Mouse (Mus musculus) natural killer cell, adult 2 months (primary cell): Measurements from ENCODE around the gene Caskin1.
"Not testable (repeated sequence)": the region's sequence is repeated elsewhere in the genome, so short reads cannot be mapped to it uniquely, and the experiment has no call there.

Experiments used
- DNase-seq, 2 experiments: peaks; one replicate each; pipeline ENCODE4 v3.0.0; 2022; ENCODE audit warnings: low spot score in 2 of 2

The Caskin1 gene

DNA sequence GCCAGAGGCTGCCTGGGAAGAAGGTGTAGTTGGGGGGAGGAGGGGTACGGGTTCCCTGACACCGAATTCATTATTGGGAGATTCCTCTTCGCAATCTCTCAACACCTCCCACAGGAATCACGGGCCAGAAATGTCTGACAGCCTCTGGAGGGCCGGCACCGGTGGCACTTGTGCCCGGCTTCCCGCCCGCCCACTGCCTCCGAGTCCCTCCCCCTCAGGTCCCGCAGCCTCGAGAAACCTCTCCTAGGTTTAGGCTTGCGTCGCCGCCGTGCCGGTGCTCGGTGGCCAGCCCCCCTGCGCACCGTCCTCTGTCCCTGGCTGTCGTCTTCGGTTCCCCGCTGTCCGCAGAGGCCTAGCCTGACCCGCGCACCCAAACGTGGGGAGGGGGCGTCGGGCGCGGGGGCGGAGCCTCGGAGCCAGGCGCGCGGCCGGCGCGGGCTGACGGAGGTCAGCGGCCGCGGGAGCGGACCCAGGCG, at the start of gene Caskin1:
Caskin1 (plus strand) TSS at position 416 of the 476 bp plus-strand sequence.
- DNase-seq = no peak

DNA sequence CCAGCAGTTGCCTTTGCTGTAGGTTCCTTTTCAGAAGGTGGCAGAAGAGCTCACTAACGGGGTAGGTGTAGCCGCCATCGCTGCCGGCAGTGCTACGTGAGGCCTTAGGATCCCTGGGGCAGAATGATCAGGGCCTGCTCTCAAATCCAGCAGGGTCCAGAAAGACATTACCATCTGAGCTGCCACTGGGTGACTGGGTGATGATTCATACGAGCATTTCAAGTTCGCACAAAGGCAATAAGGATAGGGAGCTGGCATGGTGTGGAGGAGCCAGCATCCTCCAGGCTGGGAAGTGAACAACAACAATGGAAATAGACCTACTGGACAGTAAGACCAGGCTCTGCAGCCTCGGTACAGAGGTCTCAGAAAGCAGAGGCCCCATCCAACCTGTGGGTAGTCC, 48.0 kb upstream of the Caskin1 start:
- no peak for DNase-seq

DNA sequence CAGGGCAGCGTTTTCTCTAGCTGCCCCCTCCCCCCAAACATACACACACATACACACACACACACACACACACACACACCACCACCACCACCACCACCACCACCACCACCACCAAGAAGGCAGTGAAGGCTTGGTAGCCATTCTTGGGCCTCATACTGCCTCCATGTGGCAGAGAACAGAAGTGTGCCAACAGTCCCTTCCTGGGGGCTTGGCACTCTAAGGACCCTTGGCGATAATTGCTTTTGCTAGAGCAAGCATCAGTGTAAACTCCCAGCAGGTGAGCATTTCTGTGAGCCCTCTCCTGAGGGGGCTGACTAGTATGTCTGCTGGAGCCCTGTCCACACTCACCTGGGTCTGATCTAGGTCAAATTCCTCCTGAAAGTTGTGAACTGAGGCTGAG, 47.3 kb upstream of the Caskin1 start:
- DNase-seq = no peak

DNA sequence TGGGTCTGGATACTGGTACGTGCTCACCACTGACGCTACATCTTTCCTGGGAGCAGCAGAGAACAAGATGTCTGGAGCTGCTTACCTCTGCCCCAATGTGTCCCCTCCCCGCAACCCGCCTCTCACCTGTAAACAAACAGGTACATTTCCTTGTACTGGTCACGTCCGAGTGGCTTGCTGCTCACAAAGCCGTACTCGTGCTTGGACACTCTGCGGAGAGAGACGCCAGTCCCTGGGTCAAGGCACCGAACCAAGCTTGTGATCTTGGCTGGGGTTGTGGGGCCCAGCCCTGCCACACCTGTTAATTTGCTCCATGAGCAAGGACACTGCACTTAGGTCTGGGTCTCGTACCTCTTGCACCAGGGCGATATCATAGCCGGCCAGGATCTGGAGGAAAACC, 46.3 kb upstream of the Caskin1 start:
- DNase-seq = no peak

DNA sequence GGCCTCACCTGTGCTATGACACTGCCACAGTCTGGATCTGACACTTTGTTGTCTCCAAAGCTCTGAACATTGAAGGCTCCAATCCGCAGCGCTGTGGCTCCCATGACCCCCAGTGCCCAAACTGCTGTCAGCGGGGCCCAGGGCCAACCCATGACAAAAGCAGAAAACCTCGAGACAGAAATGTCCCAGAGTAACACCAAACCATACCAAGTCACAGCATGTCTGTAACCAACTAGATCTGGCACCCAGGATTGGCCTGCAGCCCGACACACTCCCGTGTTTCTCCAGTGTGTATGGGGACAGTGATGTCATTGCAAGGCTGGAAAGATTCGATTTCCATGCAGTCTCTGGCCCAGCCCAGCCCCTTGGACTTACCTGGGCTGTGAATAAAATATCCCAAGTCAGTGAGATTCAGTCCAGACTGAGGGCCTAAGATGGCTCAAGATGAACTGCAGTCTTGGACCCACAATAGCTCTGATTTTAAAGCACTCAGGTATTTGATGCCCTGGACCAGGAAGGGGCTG, 45.7 kb upstream of the Caskin1 start, which contains the start of gene Dnase1l2:
Dnase1l2 (minus strand) TSS at position 474 of the 524 bp plus-strand sequence.
- no peak for DNase-seq

DNA sequence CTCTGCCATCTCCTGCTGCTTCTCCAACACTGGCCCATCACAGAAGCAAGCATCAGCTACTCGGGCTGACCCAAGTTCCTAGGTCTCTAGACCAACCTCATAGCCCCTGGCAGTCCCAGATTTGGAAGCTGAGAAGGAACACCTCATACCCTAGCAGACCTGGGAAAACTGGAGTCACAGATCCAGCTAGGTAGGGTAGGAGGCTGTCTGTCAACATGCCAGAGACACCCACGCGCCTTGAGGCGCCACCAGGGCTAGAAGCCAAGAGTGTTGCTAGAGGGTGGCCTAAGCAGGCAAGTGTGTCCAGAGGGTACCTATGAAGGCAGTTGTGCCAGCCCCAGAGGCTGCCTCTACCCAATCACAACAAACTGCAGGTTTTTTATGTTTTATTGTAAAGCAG, 45.0 kb upstream of the Caskin1 start:
- no peak for DNase-seq

DNA sequence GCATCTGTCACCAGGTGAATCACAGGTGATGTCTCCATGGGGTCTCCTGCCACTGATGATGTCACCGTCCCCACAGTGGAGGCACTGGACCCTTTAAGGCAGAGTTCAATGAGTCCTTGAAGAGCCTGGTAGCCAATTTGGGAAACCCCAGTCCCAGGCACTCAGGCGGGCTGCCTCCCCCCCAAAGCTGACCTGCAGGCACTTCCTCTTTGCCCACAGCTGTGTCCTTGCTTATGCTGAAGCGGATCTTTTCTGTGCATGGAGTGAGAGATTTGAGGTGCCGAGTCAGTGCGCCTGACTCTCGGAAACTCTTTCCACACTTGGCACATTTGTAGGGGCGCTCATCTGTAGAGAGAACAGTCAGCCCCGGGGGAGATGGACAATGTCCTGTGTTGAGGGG, 41.8 kb upstream of the Caskin1 start:
- DNase-seq = no peak

DNA sequence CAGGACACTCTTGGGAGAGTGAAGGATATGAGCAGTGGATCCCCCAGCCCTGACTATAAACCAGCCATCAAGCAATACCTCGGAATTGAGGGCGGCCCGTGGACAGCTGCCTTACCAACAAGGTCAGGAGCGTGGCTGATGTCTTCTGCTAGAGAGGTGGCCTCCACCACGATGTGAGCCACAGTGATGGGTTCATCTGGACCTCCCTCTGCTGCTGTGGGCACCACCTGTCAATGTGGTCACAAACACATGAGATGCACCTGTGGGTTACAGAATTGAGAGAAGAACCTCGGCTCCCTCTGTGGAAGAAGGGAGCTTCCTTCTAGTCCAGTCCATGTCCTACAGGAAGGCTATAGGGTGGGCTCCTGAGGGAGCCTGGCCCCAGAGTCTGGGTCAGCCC, 38.9 kb upstream of the Caskin1 start:
- no peak for DNase-seq

DNA sequence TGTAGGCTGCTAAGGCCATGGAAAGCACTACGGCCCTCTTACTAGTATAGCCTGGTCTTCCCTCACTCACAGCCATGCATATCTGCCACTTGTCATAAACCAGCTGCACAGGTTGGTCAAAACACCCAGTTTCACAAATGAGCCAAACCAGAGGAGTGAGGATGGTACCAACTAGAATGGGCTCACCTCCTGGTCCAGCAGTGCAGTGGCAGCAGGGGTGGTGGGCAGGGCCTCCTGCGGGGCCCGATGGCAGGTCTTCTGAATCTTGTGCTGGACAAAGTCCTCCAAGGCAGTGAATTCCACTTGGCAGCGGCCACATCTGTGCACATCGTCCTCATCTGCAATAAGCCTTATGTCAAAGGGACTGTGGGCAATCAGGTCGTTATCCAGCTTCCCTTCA, 37.2 kb upstream of the Caskin1 start:
- DNase-seq = no peak

DNA sequence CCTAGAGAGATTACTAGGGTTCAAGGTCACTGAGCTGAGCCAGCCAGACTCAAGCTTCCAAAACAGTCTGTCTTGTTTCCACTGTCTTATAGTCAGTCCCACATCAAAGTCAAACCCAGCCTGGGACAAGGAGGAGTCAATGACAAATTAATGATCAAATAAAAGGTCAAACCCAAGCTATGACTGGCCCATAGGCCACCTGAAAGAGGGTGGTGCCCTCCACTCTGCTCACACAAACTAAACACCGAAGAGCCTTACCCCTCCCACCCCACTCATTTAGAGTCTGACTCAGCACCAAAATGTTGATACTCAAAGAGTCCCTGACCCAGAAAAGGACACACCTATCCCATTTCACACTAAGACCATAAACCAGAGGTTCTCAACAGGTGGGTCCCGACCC, 35.0 kb upstream of the Caskin1 start:
- DNase-seq = no peak

DNA sequence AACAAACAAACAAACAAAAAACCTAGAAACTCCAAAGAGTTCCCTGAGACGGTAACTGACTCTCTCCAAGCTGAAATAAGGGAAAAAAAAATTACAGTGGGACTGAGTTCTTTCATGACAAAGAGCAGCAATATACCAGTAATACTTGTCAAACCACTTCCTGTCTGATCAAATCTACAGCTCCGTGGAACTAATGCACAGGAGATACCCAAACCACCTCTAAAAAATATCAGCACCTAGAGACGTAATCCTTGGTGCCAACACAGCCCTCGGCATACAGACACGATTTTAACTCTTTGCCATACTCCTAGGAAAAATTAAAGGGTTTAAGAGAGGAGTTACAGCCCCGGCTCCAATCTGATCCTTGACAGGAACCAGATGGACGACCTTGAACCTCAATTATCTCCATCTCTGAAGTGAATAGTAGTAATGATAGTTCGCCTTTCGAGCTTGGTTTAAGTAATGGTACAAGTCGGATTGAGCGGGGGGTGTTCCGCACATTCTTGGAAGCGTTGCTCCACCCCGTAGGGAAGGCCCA, 34.1 kb upstream of the Caskin1 start:
- DNase-seq = peak; percentile 23 to 45

DNA sequence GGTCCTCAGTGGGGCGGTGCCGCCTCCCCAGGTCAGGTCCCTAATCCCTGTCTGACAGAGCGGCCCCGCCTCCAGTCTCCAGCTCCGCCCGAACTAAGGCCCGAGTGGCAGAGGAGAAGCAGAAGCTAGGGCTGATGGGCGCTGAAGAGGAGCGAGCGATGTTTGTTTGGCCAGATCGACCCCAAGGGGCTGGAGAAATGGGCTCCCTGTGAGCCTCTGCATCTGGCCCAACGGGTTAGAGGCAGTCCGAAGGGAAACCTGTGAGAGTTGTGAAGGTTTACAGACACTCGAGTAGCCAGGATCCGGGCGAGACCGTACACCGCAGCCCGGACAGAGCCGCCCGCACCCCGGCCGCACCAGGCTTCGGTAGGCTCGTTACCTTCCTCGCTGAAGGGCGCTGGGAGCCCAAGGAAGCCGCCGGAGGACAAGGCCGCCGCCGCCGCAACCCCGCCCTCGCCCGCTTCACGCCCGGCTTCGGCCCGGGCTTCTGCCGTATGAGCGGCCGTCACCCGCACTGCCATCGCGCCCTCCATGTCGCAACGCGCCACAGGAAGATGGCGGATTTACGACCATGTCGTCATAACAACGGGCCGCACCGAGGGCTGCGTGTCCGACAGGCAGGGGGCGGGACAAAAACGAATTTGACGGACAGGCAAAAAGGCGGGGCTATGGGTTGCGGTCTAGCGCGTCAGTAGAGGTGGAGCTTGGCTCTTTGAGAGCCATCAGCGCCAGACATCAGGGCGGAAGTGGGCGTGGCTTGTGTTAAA, 33.5 kb upstream of the Caskin1 start:
- peak; percentile 100 for DNase-seq

DNA sequence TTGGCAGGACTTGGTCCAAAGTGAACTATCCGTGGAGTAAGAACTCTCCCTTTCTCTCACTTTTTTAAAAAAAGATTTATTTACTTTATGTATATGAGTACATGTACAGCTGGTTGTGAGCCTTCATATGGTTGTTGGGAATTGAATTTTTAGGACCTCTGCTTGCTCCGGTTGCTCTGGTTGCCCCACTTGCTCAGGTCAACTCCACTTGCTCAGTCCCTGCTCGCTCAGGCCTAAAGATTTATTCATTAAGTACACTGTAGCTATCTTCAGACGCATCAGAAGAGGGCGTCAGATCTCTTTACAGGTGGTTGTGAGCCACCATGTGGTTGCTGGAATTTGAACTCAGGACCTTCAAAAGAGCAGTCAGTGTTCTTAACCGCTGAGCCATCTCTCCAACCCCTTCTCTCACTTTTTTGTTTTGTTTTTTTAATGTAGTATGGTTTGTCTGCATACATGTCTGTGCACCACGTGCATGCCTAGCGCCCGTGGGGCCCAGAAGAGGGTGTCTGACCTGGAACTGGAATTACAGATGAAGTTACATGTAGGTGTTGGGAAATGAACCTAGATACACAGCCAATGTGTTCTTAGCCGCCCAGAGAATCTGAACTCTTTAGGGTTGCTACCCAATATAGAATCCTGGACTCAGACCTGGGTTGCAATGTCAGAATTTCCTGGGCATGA, 32.7 kb upstream of the Caskin1 start:
- DNase-seq = not testable (repeated sequence)

DNA sequence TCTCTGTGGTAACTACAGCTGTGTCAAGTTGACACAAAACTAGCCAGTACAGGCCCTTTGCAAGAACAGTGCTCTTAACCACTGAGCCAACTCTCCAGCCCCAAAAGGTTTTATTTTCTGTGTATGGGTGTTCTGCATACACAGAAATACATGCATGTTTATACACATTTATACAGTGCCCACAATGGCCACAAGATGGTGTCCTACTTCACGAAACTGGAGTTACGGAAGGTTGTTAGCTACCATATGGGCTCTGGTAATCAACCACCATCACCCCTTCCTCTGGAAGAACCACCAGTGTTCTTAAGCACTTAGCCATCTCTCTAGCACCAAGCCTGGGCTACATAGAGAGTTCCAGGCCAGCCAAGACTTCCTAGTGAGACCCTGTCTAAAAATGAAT, 26.8 kb upstream of the Caskin1 start:
- peak; percentile 26 to 42 for DNase-seq

DNA sequence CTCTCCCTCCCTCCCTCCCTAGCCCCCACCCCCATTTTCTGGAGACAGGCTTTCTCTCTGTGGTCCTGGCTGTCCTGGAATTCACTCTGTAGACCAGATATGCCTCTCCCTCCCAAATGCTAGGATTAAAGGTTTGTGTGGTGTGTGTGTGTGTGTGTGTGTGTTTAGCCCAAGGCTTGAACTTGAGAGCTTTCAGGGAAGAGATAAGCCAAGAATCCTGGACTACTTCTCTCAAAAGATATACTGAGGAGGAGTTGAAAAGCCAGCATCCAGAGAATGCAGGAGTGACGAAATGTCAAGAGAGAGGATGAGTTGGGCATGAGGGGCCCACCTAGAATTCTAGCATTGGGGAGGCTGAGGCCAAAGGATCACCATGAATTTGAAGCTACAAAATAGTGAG, 25.5 kb upstream of the Caskin1 start:
- no peak for DNase-seq

DNA sequence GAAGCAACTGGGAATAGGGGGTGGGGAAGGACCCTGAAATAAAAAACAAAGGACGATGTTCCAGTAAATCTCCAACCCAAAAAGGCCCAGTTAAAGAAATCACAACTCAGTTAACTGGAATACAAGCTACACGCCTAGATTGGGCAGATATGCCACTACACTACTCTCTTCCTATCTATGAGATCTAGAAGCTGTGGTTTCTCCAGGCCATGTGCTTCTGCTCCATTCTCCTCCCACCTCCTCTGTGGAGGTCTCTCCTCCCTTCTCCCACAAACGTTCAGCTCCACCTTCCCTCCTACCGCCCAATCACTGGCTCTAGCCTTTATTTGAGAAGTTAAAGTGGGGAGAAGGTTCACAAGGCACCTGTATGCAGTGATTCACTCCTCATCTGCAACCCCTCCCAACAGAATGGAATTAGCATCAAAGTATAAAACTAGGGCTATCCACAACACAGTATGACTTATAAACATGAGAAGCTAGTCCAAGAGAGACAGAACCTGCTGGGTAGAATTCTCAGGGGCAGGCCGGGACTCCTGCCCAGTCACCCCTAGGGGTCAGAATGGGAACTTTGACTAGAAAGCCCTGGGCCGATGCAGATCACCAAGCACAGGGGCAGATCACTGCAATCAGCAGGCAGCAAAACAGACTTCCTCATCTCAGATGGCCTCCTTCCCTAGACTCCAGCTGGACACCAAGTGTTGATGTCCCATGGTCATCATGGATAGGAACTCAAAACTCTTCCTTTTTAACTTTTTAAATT, 24.8 kb upstream of the Caskin1 start:
- no peak for DNase-seq

DNA sequence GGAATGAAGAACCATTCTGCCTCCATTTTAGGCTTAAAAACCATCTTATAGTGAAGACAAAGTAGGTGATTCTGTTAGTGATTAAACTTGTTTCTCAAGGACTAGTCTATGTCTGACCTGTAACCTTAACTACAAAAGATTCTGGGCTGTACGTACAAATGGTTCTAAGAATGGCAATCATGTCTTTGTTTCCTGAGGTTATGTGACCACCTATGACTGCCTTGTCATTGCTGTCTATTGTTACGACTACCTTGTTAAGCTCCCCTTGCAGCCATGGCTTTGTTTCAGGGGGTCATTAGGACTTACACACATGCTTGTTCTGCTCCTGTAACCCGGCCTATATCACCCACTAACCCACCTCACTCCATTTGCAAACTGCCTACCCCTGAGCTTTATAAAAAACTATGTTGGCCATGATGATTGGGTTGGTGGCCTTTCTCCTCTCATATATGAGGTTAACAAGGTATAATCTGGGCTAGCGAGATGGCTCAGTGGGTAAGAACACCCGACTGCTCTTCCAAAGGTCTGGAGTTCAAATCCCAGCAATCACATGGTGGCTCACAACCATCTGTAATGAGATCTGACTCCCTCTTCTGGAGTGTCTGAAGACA, 19.7 kb upstream of the Caskin1 start:
- DNase-seq = no peak

DNA sequence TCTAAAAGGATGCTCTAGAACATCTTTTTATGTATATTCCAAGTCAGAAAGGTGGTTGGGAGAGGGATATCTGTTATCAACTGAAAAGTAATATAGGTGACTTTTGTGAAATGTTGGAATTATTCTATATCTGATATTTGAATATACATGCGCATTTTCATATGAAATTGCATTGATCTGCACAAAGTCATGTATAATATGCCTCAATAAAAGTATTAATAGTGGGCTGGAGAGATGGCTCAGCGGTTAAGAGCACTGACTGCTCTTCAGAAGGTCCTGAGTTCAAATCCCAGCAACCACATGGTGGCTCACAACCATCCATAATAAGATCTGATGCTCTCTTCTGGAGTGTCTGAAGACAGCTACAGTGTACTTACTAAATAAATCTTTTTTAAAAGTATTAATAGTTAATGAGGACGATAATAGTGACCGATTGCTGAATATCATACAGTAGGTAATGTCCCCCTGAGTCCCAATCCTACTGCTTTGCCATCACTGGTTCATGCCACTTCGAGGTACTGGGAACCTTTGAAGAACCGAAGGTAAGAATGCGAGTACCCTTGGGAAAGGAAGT, 19.0 kb upstream of the Caskin1 start:
- no peak for DNase-seq

DNA sequence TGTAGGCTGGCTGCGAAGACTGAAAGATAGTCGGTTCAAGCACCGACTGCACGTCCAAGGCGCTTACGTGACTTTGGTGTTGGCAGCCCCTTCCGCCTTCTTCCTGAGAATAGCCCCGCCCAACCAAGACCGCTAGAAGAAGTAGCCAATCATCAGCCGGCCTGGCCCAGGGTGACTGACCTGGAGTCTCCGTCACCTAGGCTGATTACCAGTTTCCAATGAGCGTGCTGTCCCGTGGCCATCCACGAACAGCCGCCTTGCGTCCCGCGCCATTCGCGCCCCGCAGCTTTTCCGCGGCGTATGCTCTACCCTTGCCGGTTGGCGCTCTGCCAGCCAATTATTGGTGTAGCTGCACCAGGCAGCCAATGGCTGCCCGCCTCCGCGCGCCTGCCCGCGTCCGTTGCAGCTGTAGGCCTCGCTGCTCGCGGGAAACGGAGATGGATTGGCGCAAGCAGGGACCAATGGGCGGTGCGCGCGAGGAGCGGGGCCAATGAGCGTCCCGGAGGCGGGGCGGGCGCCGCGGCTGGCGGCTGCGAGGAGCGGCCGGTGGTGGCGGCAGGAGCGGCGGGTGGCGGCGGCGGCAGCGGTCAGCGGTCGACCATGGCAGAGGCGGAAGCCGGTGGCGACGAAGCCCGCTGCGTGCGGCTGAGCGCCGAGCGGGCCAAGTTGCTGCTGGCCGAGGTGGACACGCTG, 18.3 kb upstream of the Caskin1 start, which contains the start of the genes E4f1 and Pgp:
E4f1 (minus strand) TSS at position 404 of the 693 bp plus-strand sequence.
Pgp (plus strand) TSS at position 483 of the 693 bp plus-strand sequence.
- DNase-seq = peak; percentile 95 to 96
